Mouse (Mus musculus): ENCODE results near the gene Aff3. TPM values are rescaled to one million over a fixed set of nuclear protein-coding genes. Genes with fewer than 3 reads are reported as not detected.

Gene Aff3
- polyA plus RNA-seq, 1 experiment from 2014 or later, result 33.1 TPM

- Histone ChIP-seq H3K9me3 (replicated peaks) (no peaks in the 10 kb centered on the region), H3K4me2 (no peak overlapping the region), H3K4me3 (replicated peaks) (no peak overlapping the region), H3K27me3 (replicated peaks) (no peaks in the 10 kb centered on the region), H3K36me3 (no peaks in the 10 kb centered on the region), H3K27ac (replicated peaks) (no peak overlapping the region), H3K9ac (replicated peaks) (no peak overlapping the region), H3K4me1 (peaks cover 23% of the 10 kb centered on the region)
- WGBS, result 92% methylated on average over 7 of the region's 7 CpGs
- no peak for ATAC-seq (ENCODE audit: low FRiP score)
These were observed 358.6 kb downstream of the Aff3 start for GRCm38 (mm10) chr1:38306146-38306545.

- ATAC-seq (ENCODE audit: low FRiP score), result no peak
- Histone ChIP-seq H3K4me1 (peaks cover 22% of the 10 kb centered on the region), H3K27ac (replicated peaks) (no peak overlapping the region), H3K27me3 (replicated peaks) (no peaks in the 10 kb centered on the region), H3K9me3 (replicated peaks) (no peaks in the 10 kb centered on the region), H3K36me3 (no peaks in the 10 kb centered on the region), H3K4me3 (replicated peaks) (no peak overlapping the region), H3K9ac (replicated peaks) (no peak overlapping the region), H3K4me2 (no peak overlapping the region)
- WGBS, result 90% methylated on average over 11 of the region's 11 CpGs
These were observed 360.4 kb downstream of the Aff3 start for GRCm38 (mm10) chr1:38304376-38304775.

GRCm38 (mm10) chr1:38298291-38298690 is 366.5 kb downstream of the Aff3 start:
- peaks cover 6% of the 10 kb centered on the region; the same call in 1 of the 2 replicates for H3K4me1 ChIP-seq
- ATAC-seq (ENCODE audit: low FRiP score), result no peak
- no peak overlapping the region for H3K4me3 ChIP-seq (replicated peaks)
- H3K9ac ChIP-seq (replicated peaks), result no peak overlapping the region
- H3K27ac ChIP-seq (replicated peaks), result no peak overlapping the region
- H3K36me3 ChIP-seq, result no peaks in the 10 kb centered on the region
- no peak overlapping the region for H3K4me2 ChIP-seq
- H3K27me3 ChIP-seq (replicated peaks), result no peaks in the 10 kb centered on the region
- no peaks in the 10 kb centered on the region for H3K9me3 ChIP-seq (replicated peaks)
- WGBS, result 71% methylated on average over 3 of the region's 3 CpGs

- 84% methylated on average over 6 of the region's 6 CpGs for WGBS
- Histone ChIP-seq H3K36me3 (no peaks in the 10 kb centered on the region), H3K27me3 (replicated peaks) (no peaks in the 10 kb centered on the region), H3K4me3 (replicated peaks) (no peak overlapping the region), H3K9me3 (replicated peaks) (no peaks in the 10 kb centered on the region), H3K4me2 (no peak overlapping the region), H3K4me1 (peaks cover 12% of the 10 kb centered on the region), H3K27ac (replicated peaks) (no peak overlapping the region), H3K9ac (replicated peaks) (no peak overlapping the region)
- no peak for ATAC-seq (ENCODE audit: low FRiP score)
These were observed 369.8 kb downstream of the Aff3 start for GRCm38 (mm10) chr1:38294906-38295305.

DNA sequence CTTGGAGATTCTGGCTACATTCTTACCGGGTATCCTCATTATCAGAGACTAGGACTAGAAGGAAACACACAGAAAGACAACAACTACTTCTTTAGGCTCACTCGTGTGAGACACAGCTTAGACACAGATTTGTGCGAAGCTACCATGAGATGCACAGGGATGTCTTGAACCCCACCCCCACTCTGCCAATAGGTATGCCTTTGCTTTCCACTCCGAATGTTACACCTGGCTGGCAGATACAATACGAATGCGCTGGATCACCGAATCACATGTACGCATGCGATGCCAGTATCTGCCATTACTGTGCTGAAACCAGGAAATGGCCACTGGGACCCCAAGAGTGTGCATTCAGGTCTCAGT is 370.4 kb downstream of the Aff3 start:
- Histone ChIP-seq H3K9me3 (replicated peaks) (no peaks in the 10 kb centered on the region), H3K4me1 (peaks cover 12% of the 10 kb centered on the region), H3K36me3 (no peaks in the 10 kb centered on the region), H3K9ac (replicated peaks) (no peak overlapping the region), H3K4me2 (no peak overlapping the region), H3K4me3 (replicated peaks) (no peak overlapping the region), H3K27me3 (replicated peaks) (no peaks in the 10 kb centered on the region), H3K27ac (replicated peaks) (no peak overlapping the region)
- WGBS, result 96% methylated on average over 9 of the region's 9 CpGs
- no peak for ATAC-seq (ENCODE audit: low FRiP score)

- WGBS, result 83% methylated on average over 12 of the region's 12 CpGs
- ATAC-seq (ENCODE audit: low FRiP score), result no peak
- H3K9me3 ChIP-seq (replicated peaks), result no peaks in the 10 kb centered on the region
- H3K36me3 ChIP-seq, result no peaks in the 10 kb centered on the region
- H3K27me3 ChIP-seq (replicated peaks), result no peaks in the 10 kb centered on the region
- H3K4me1 ChIP-seq, result peaks cover 12% of the 10 kb centered on the region
- H3K4me2 ChIP-seq, result no peak overlapping the region
- no peak overlapping the region for H3K9ac ChIP-seq (replicated peaks)
- no peak overlapping the region for H3K27ac ChIP-seq (replicated peaks)
- H3K4me3 ChIP-seq (replicated peaks), result no peak overlapping the region
These were observed 371.0 kb downstream of the Aff3 start for GRCm38 (mm10) chr1:38293671-38294335.

DNA sequence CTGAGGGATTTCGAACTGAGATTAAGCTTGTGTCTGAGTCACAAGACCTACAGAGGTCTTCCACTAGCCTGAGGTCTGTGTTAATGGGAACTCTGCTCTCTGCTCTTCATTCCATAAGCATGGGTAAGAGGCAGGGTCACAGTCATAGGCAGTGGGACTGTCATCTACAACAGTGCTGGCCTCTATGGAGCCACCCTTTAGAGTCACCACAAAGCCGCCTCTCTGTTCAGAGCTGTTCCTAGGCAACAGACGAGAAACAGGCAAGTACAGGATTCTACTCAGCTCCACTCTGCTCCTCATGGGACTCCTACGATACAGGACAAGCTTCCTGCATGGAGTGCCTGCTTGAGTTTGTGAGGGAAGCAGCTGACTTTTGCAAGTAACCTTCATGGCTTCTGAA is 371.9 kb downstream of the Aff3 start:
- H3K27me3 ChIP-seq (replicated peaks), result no peaks in the 10 kb centered on the region
- WGBS, result 42% methylated on average over 4 of the region's 4 CpGs
- H3K9ac ChIP-seq (replicated peaks), result no peak overlapping the region
- H3K9me3 ChIP-seq (replicated peaks), result no peaks in the 10 kb centered on the region
- peaks cover 12% of the 10 kb centered on the region for H3K4me1 ChIP-seq
- H3K36me3 ChIP-seq, result no peaks in the 10 kb centered on the region
- ATAC-seq (ENCODE audit: low FRiP score), result peak; percentile 62; the same call in 1 of the 2 replicates
- H3K27ac ChIP-seq (replicated peaks), result no peak overlapping the region
- H3K4me2 ChIP-seq, result no peak overlapping the region
- H3K4me3 ChIP-seq (replicated peaks), result no peak overlapping the region

- Histone ChIP-seq H3K4me3 (replicated peaks) (no peak overlapping the region), H3K9ac (replicated peaks) (no peak overlapping the region), H3K9me3 (replicated peaks) (no peaks in the 10 kb centered on the region), H3K36me3 (no peaks in the 10 kb centered on the region), H3K4me1 (peaks cover 12% of the 10 kb centered on the region), H3K4me2 (no peak overlapping the region), H3K27me3 (replicated peaks) (no peaks in the 10 kb centered on the region), H3K27ac (replicated peaks) (no peak overlapping the region)
- WGBS, result 82% methylated on average over 6 of the region's 6 CpGs
- no peak for ATAC-seq (ENCODE audit: low FRiP score)
These were observed 372.8 kb downstream of the Aff3 start for GRCm38 (mm10) chr1:38291915-38292314.

DNA sequence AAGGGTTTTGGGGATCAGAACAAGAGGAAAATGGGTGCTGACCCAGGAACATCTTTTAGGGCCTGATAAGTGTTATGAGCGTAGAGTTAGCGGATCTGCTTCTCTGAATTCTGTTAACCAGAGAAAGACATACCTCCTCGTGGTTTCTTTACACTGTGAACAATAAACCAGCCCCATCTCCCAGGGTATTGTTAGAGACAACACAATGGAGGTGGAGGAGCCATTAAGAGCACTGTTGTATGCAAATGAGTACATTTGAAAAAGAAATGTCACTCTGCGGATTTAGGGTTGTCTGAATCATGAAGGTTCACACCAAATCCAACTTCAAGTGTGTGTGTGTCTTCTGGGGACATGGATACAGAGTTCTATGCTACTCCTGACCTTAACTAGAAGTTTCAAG is 373.3 kb downstream of the Aff3 start:
- 57% methylated on average over 4 of the region's 4 CpGs for WGBS

GRCm38 (mm10) chr1:38290881-38291280 is 373.9 kb downstream of the Aff3 start:
- no peaks in the 10 kb centered on the region for H3K9me3 ChIP-seq (replicated peaks)
- 89% methylated on average over 7 of the region's 7 CpGs for WGBS

More for the DNA sequence above, 373.3 kb downstream of the Aff3 start:
- Histone ChIP-seq H3K36me3 (no peaks in the 10 kb centered on the region), H3K4me1 (peaks cover 12% of the 10 kb centered on the region), H3K4me2 (no peak overlapping the region), H3K27me3 (replicated peaks) (no peaks in the 10 kb centered on the region), H3K9ac (replicated peaks) (no peak overlapping the region), H3K4me3 (replicated peaks) (no peak overlapping the region), H3K27ac (replicated peaks) (no peak overlapping the region), H3K9me3 (replicated peaks) (no peaks in the 10 kb centered on the region)
- no peak for ATAC-seq (ENCODE audit: low FRiP score)

DNA sequence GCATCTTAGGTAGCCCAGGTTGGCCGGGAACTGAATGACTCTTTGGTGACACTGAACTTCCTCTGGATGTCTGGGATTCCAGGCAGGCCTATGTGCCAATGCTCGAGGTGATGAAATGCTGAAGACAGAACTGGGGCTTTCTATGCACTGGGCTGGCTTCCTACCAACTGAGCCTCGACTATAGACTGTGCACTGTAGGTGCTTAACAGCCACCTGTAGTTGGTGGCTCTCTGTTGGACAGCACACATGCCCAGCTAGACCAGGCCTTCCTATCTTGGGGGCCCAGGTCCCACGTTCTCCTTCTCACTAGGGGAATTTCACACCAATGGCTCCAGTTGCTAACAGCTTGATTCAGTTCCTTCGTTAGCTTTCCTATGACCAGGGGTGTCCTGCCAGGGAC is 374.9 kb downstream of the Aff3 start:
- Histone ChIP-seq H3K27me3 (replicated peaks) (no peaks in the 10 kb centered on the region), H3K4me3 (replicated peaks) (no peak overlapping the region), H3K36me3 (no peaks in the 10 kb centered on the region), H3K9me3 (replicated peaks) (no peaks in the 10 kb centered on the region), H3K4me2 (no peak overlapping the region), H3K27ac (replicated peaks) (no peak overlapping the region), H3K9ac (replicated peaks) (no peak overlapping the region), H3K4me1 (peaks cover 19% of the 10 kb centered on the region)
- no peak for ATAC-seq (ENCODE audit: low FRiP score)
- WGBS, result 82% methylated on average over 5 of the region's 5 CpGs

More at GRCm38 (mm10) chr1:38290881-38291280, 373.9 kb downstream of the Aff3 start:
- peaks cover 12% of the 10 kb centered on the region for H3K4me1 ChIP-seq
- H3K4me2 ChIP-seq, result no peak overlapping the region
- no peak overlapping the region for H3K4me3 ChIP-seq (replicated peaks)
- H3K9ac ChIP-seq (replicated peaks), result no peak overlapping the region
- no peaks in the 10 kb centered on the region for H3K27me3 ChIP-seq (replicated peaks)
- no peaks in the 10 kb centered on the region for H3K36me3 ChIP-seq
- no peak for ATAC-seq (ENCODE audit: low FRiP score)
- H3K27ac ChIP-seq (replicated peaks), result no peak overlapping the region

GRCm38 (mm10) chr1:38288716-38289115 is 376.0 kb downstream of the Aff3 start:
- Histone ChIP-seq H3K9me3 (replicated peaks) (no peaks in the 10 kb centered on the region), H3K9ac (replicated peaks) (no peak overlapping the region)
- 96% methylated on average over 1 of the region's 1 CpGs for WGBS

More at GRCm38 (mm10) chr1:38288716-38289115, 376.0 kb downstream of the Aff3 start:
- H3K4me3 ChIP-seq (replicated peaks), result no peak overlapping the region
- H3K4me2 ChIP-seq, result no peak overlapping the region
- peaks cover 17% of the 10 kb centered on the region for H3K4me1 ChIP-seq
- no peak overlapping the region for H3K27ac ChIP-seq (replicated peaks)
- ATAC-seq (ENCODE audit: low FRiP score), result no peak
- H3K36me3 ChIP-seq, result no peaks in the 10 kb centered on the region
- no peaks in the 10 kb centered on the region for H3K27me3 ChIP-seq (replicated peaks)
